Mouse (Mus musculus): ENCODE measurements around the gene Cdc42ep3.

DNA sequence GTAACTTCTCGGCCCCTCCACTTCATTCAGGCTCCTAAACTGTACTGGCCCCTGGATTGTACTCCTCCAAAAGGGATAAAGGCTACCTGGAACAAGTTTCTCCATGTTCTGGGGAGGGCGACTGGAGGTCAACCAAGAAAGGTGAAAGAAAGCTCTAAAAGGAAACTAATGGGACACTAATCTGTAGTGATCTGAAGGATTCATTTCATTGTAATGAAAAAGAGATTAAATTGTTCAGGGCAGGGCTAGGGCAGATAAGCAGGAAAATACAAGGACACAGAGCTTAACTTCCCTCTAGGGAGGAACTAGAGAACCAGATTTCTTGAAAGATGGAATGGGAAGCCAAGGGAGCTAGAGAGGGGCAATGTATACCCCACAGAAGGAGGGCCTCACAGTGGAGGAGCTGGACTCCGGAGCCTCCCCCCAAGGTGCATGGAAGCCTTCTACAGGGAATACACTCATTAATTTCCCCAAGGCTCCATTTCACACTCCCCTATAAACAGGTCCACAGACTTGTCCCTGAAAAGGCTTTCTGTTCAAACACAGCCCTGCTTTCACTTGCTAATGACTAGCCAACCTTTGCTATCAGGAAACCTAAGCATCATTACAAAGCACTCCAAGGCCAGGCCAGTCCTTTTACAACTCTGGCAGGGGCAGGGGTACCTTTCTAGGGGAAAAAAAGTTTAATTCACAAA is 12.1 kb downstream of the Cdc42ep3 start:
- TF ChIP-seq POLR2A (IDR thresholded peaks at IDR 0.05; ENCODE audit: low read depth, low read length) (no peak), CTCF (conservative IDR thresholded peaks at IDR 0.05; ENCODE audit: insufficient read depth, insufficient read length, low read depth, low read length) (no peak)

All from kidney, adult 2 months (tissue).